Mouse (Mus musculus): Measurements from ENCODE around the gene Zfp146. TPM values are rescaled to one million over a fixed set of nuclear protein-coding genes. Genes with fewer than 3 reads are reported as not detected.
"Not testable (repeated sequence)": the region's sequence is repeated elsewhere in the genome, so short reads cannot be mapped to it uniquely, and the experiment has no call there.

Zfp146 gene
- total RNA-seq, 1 experiment from 2014 or later = 134 TPM

- no peak for ATAC-seq (replicated peaks in 1 of 2; ENCODE audit: insufficient read depth in 1 of 2, low FRiP score in 2 of 2, low TSS enrichment in 1 of 2, low read depth in 1 of 2, poor library complexity in 2 of 2, severe bottlenecking in 2 of 2)
Observed at GRCm38 (mm10) chr7:30155507-30155906, 14.0 kb downstream of the Zfp146 start.

GRCm38 (mm10) chr7:30154040-30154439 lies 15.5 kb downstream of the Zfp146 start:
- no peak for ATAC-seq (replicated peaks in 1 of 2; ENCODE audit: insufficient read depth in 1 of 2, low FRiP score in 2 of 2, low TSS enrichment in 1 of 2, low read depth in 1 of 2, poor library complexity in 2 of 2, severe bottlenecking in 2 of 2)

GRCm38 (mm10) chr7:30147011-30147410 lies 22.5 kb downstream of the Zfp146 start:
- no peak for ATAC-seq (replicated peaks in 1 of 2; ENCODE audit: insufficient read depth in 1 of 2, low FRiP score in 2 of 2, low TSS enrichment in 1 of 2, low read depth in 1 of 2, poor library complexity in 2 of 2, severe bottlenecking in 2 of 2)

- ATAC-seq (replicated peaks in 1 of 2; ENCODE audit: insufficient read depth in 1 of 2, low FRiP score in 2 of 2, low TSS enrichment in 1 of 2, low read depth in 1 of 2, poor library complexity in 2 of 2, severe bottlenecking in 2 of 2) = peak; percentile 80 to 83
Observed at GRCm38 (mm10) chr7:30143555-30144209, 25.9 kb downstream of the Zfp146 start.

- ATAC-seq (replicated peaks in 1 of 2; ENCODE audit: insufficient read depth in 1 of 2, low FRiP score in 2 of 2, low TSS enrichment in 1 of 2, low read depth in 1 of 2, poor library complexity in 2 of 2, severe bottlenecking in 2 of 2) = no peak
Observed at GRCm38 (mm10) chr7:30143170-30143554, 26.4 kb downstream of the Zfp146 start.

GRCm38 (mm10) chr7:30136826-30137225 lies 32.7 kb downstream of the Zfp146 start:
- ATAC-seq (replicated peaks in 1 of 2; ENCODE audit: insufficient read depth in 1 of 2, low FRiP score in 2 of 2, low TSS enrichment in 1 of 2, low read depth in 1 of 2, poor library complexity in 2 of 2, severe bottlenecking in 2 of 2) = no peak

- no peak for ATAC-seq (replicated peaks in 1 of 2; ENCODE audit: insufficient read depth in 1 of 2, low FRiP score in 2 of 2, low TSS enrichment in 1 of 2, low read depth in 1 of 2, poor library complexity in 2 of 2, severe bottlenecking in 2 of 2)
Observed at GRCm38 (mm10) chr7:30132396-30132795, 37.2 kb downstream of the Zfp146 start.

- no peak for ATAC-seq (replicated peaks in 1 of 2; ENCODE audit: insufficient read depth in 1 of 2, low FRiP score in 2 of 2, low TSS enrichment in 1 of 2, low read depth in 1 of 2, poor library complexity in 2 of 2, severe bottlenecking in 2 of 2)
Observed at GRCm38 (mm10) chr7:30129900-30130299, 39.6 kb downstream of the Zfp146 start.

- no peak for ATAC-seq (replicated peaks in 1 of 2; ENCODE audit: insufficient read depth in 1 of 2, low FRiP score in 2 of 2, low TSS enrichment in 1 of 2, low read depth in 1 of 2, poor library complexity in 2 of 2, severe bottlenecking in 2 of 2)
Observed at GRCm38 (mm10) chr7:30122188-30122530, 47.4 kb downstream of the Zfp146 start.

- peak; percentile 98 to 99 for ATAC-seq (replicated peaks in 1 of 2; ENCODE audit: insufficient read depth in 1 of 2, low FRiP score in 2 of 2, low TSS enrichment in 1 of 2, low read depth in 1 of 2, poor library complexity in 2 of 2, severe bottlenecking in 2 of 2)
Observed at GRCm38 (mm10) chr7:30121308-30122187, 48.0 kb downstream of the Zfp146 start, which contains the start of gene Zfp382. Gene Zfp382, plus strand, starts transcription at chr7:30121942.

- not testable (repeated sequence) for ATAC-seq (replicated peaks in 1 of 2; ENCODE audit: insufficient read depth in 1 of 2, low FRiP score in 2 of 2, low TSS enrichment in 1 of 2, low read depth in 1 of 2, poor library complexity in 2 of 2, severe bottlenecking in 2 of 2)
Observed at GRCm38 (mm10) chr7:30117935-30118334, 51.6 kb downstream of the Zfp146 start.

GRCm38 (mm10) chr7:30116076-30116475 lies 53.5 kb downstream of the Zfp146 start:
- ATAC-seq (replicated peaks in 1 of 2; ENCODE audit: insufficient read depth in 1 of 2, low FRiP score in 2 of 2, low TSS enrichment in 1 of 2, low read depth in 1 of 2, poor library complexity in 2 of 2, severe bottlenecking in 2 of 2) = no peak

Other genes starting within 250 kb of the Zfp146 start
- gene Zfp74, start 215.7 kb downstream of the Zfp146 start, total RNA-seq (2017) = 11.7 and 15.1 TPM in 2 replicates
- gene Zfp568, start 185.8 kb downstream of the Zfp146 start, total RNA-seq (2017) = 21.7 and 23.1 TPM in 2 replicates
- gene Zfp14, start 118.4 kb downstream of the Zfp146 start, total RNA-seq (2017) = 3.5 and 4.3 TPM in 2 replicates
- 4.4 and 6.6 TPM in 2 replicates for gene Zfp82, start 96.8 kb downstream of the Zfp146 start, total RNA-seq (2017)
- gene Gm26920, start 79.3 kb downstream of the Zfp146 start, total RNA-seq (2017) = not detected in 2 replicates
- gene Zfp566, start 79.2 kb downstream of the Zfp146 start, total RNA-seq (2017) = 7.3 and 8.1 TPM in 2 replicates
- 55.7 and 56.5 TPM in 2 replicates for gene Zfp260, start 75.0 kb downstream of the Zfp146 start, total RNA-seq (2017)
- gene Zfp382, start 47.8 kb downstream of the Zfp146 start, total RNA-seq (2017) = 7.9 and 8.3 TPM in 2 replicates
- not detected in 2 replicates for gene Cox7a1, start 14.4 kb upstream of the Zfp146 start, total RNA-seq (2017)
- gene Capns1, start 29.1 kb upstream of the Zfp146 start, total RNA-seq (2017) = 215 and 230 TPM in 2 replicates
- gene Polr2i, start 62.2 kb upstream of the Zfp146 start, total RNA-seq (2017) = 41.9 and 45.3 TPM in 2 replicates
- 24.8 and 35.0 TPM in 2 replicates for gene Tbcb, start 62.5 kb upstream of the Zfp146 start, total RNA-seq (2017)
- not detected in 2 replicates for gene Ovol3, start 66.0 kb upstream of the Zfp146 start, total RNA-seq (2017)
- 1.1 TPM in 1 of 2 replicates, not detected in the other for gene Thap8, start 110.3 kb upstream of the Zfp146 start, total RNA-seq (2017)
- 6.3 and 11.0 TPM in 2 replicates for gene Wdr62, start 110.7 kb upstream of the Zfp146 start, total RNA-seq (2017)
- gene Clip3, start 122.0 kb upstream of the Zfp146 start, total RNA-seq (2017) = 4.9 TPM in 1 of 2 replicates, not detected in the other
- 30.5 and 41.4 TPM in 2 replicates for gene Alkbh6, start 139.0 kb upstream of the Zfp146 start, total RNA-seq (2017)
- gene Syne4, start 145.1 kb upstream of the Zfp146 start, total RNA-seq (2017) = 2.2 and 2.8 TPM in 2 replicates
- gene E130208F15Rik, start 152.0 kb upstream of the Zfp146 start, total RNA-seq (2017) = 0.44 and 3.9 TPM in 2 replicates
- 8.3 and 11.9 TPM in 2 replicates for gene Sdhaf1, start 154.1 kb upstream of the Zfp146 start, total RNA-seq (2017)
- not detected in 2 replicates for gene Lrfn3, start 193.0 kb upstream of the Zfp146 start, total RNA-seq (2017)
- 50.4 and 134 TPM in 2 replicates for gene Tyrobp, start 244.0 kb upstream of the Zfp146 start, total RNA-seq (2017)

All from hematopoietic stem cell, adult 5-6 weeks (primary cell).